Mouse (Mus musculus) testis, adult 2 months (tissue): ENCODE results near the gene Hist1h1c.

Source experiments
- CTCF ChIP-seq: fragments of 200-500 bp; IDR thresholded peaks from 2 replicates; pipeline ENCODE4 v1.5.1; 2012; ENCODE audit warnings: low read depth, mild to moderate bottlenecking, inconsistent platforms, low read length, moderate library complexity; ENCODE audit not compliant: control insufficient read depth, insufficient read depth, insufficient replicate concordance
- POLR2A ChIP-seq: fragments of 200-500 bp; IDR thresholded peaks from 2 replicates; pipeline ENCODE4 v1.6.1; 2012; ENCODE audit warnings: low read depth, mild to moderate bottlenecking, inconsistent platforms, low read length, moderate library complexity; ENCODE audit not compliant: control insufficient read depth

DNA sequence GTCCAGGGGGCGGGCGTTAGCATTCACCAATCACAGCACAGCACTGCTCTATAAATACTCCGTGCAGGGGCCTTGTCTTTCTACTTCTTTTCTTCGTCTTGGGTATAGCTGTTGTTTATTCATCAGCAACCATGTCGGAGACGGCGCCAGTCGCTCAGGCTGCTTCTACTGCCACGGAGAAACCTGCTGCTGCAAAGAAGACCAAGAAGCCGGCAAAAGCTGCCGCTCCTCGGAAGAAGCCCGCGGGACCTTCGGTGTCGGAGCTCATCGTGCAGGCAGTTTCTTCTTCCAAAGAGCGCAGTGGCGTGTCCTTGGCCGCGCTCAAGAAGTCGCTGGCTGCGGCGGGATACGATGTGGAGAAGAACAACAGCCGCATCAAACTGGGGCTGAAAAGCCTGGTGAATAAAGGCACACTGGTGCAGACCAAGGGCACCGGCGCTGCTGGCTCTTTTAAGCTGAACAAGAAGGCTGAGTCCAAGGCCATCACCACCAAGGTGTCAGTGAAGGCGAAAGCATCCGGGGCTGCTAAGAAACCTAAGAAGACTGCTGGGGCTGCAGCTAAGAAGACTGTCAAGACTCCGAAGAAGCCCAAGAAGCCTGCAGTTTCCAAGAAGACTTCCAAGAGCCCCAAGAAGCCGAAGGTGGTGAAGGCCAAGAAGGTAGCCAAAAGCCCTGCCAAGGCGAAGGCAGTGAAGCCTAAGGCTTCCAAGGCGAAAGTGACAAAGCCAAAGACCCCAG lies 25.1 kb downstream of the Hist1h1c start, which contains the start of gene Hist1h1a:
- TF ChIP-seq CTCF: no peak
- TF ChIP-seq POLR2A: peak; percentile 85
